Mouse (Mus musculus) brain, embryonic 14.5 days (tissue): ENCODE results near the gene Mbnl1.

Source experiments
- CTCF ChIP-seq: fragments of 200-500 bp; IDR thresholded peaks from 2 replicates; pipeline ENCODE4 v1.5.1; 2012; ENCODE audit warnings: inconsistent platforms, mild to moderate bottlenecking, moderate library complexity, borderline replicate concordance; ENCODE audit not compliant: insufficient read depth, insufficient read length; ENCODE audit errors: extremely low read depth
- POLR2A ChIP-seq: fragments of 200-500 bp; IDR thresholded peaks from 2 replicates; pipeline ENCODE4 v1.6.1; 2012; ENCODE audit warnings: mild to moderate bottlenecking, inconsistent platforms, borderline replicate concordance; ENCODE audit not compliant: poor library complexity, insufficient read depth, insufficient read length, severe bottlenecking; ENCODE audit errors: extremely low read depth

- TF ChIP-seq CTCF (no peak), POLR2A (no peak)
Observed at GRCm38 (mm10) chr3:60648293-60648692, 175.7 kb downstream of the Mbnl1 start.
